In genomic region chr1:89235296-89235695, GRCm38 (mm10) we compare ENCODE assay signal across 9 mouse cellular contexts.
A peak's percentile ranks its signal among the peaks of the same experiment; 100 is the strongest.
DNase-seq lines count a peak whose midpoint lies in the region; ATAC-seq and TF ChIP-seq lines count a peak whose summit lies in the region.
"Had no signal": no experiment of that assay in that cellular context is flagged by ENCODE, and none has a peak within 500 bp of the region (broad histone marks: within the 10 kb centered on the region; RNA-seq: fewer than 3 reads in every experiment).

No protein-coding gene starts in this region.

- no peak overlapping the region for H3K4me3 ChIP-seq in heart, embryonic 10.5 days
- no peak overlapping the region for H3K4me3 ChIP-seq in kidney, postnatal 0 days (replicated peaks; ENCODE audit: low read depth, low read length)
- H3K4me3 ChIP-seq in limb, embryonic 13.5 days = no peak overlapping the region
- no peak overlapping the region for H3K4me3 ChIP-seq in neural tube, embryonic 12.5 days
- H3K4me3 ChIP-seq: limb, embryonic 15.5 days had no signal

- no peak overlapping the region for H3K27ac ChIP-seq in heart, embryonic 10.5 days
- no peak overlapping the region for H3K27ac ChIP-seq in kidney, postnatal 0 days
- no peak overlapping the region for H3K27ac ChIP-seq in limb, embryonic 13.5 days
- no peak overlapping the region for H3K27ac ChIP-seq in neural tube, embryonic 12.5 days
- H3K27ac ChIP-seq: limb, embryonic 15.5 days had no signal

- H3K9me3 ChIP-seq in heart, embryonic 10.5 days = no peaks in the 10 kb centered on the region
- no peaks in the 10 kb centered on the region for H3K9me3 ChIP-seq in kidney, postnatal 0 days (replicated peaks; ENCODE audit: low read length)
- no peaks in the 10 kb centered on the region for H3K9me3 ChIP-seq in limb, embryonic 13.5 days
- H3K9me3 ChIP-seq in neural tube, embryonic 12.5 days = no peaks in the 10 kb centered on the region
- H3K9me3 ChIP-seq: limb, embryonic 15.5 days had no signal

- H3K4me2 ChIP-seq in kidney, postnatal 0 days (ENCODE audit: low read length) = no peak overlapping the region
- no peak overlapping the region for H3K4me2 ChIP-seq in limb, embryonic 13.5 days (replicated peaks)
- H3K4me2 ChIP-seq in neural tube, embryonic 12.5 days (replicated peaks) = no peak overlapping the region
- H3K4me2 ChIP-seq: limb, embryonic 15.5 days had no signal

- peak; percentile 77 for TF ChIP-seq CTCF in kidney, postnatal 0 days (IDR thresholded peaks at IDR 0.05; ENCODE audit: low read depth)

- 52% methylated on average over 3 of the region's 3 CpGs for WGBS in heart, embryonic 10.5 days
- 36% methylated on average over 3 of the region's 3 CpGs for WGBS in kidney, postnatal 0 days
- WGBS in limb, embryonic 13.5 days = 63% methylated on average over 3 of the region's 3 CpGs
- WGBS in neural tube, embryonic 12.5 days = 63% methylated on average over 3 of the region's 3 CpGs

- H3K36me3 ChIP-seq in heart, embryonic 10.5 days = no peaks in the 10 kb centered on the region
- no peaks in the 10 kb centered on the region for H3K36me3 ChIP-seq in kidney, postnatal 0 days (ENCODE audit: insufficient read depth, low read length)
- no peaks in the 10 kb centered on the region for H3K36me3 ChIP-seq in limb, embryonic 13.5 days
- no peaks in the 10 kb centered on the region for H3K36me3 ChIP-seq in neural tube, embryonic 12.5 days
- H3K36me3 ChIP-seq: limb, embryonic 15.5 days had no signal

- peaks cover 10% of the 10 kb centered on the region; the same call in 1 of the 2 replicates for H3K27me3 ChIP-seq in heart, embryonic 10.5 days (ENCODE audit: insufficient read depth, poor library complexity, severe bottlenecking)
- H3K27me3 ChIP-seq in kidney, postnatal 0 days (ENCODE audit: insufficient read depth, low read length) = no peaks in the 10 kb centered on the region
- H3K27me3 ChIP-seq in limb, embryonic 13.5 days = no peaks in the 10 kb centered on the region
- H3K27me3 ChIP-seq in neural tube, embryonic 12.5 days (replicated peaks) = no peaks in the 10 kb centered on the region

- DNase-seq in spleen, postnatal 36 days (ENCODE audit: low spot score in 2 of 2) = peak; percentile 19 to 27
- no peak for DNase-seq in spleen, postnatal 14 days (ENCODE audit: low spot score in 2 of 2)
- peak; percentile 69 for DNase-seq in embryo, embryonic 9.5 days (ENCODE audit: extremely low spot score)
- peak; percentile 86 for DNase-seq in heart, embryonic 10.5 days (ENCODE audit: low spot score)
- peak; percentile 93 for DNase-seq in kidney, postnatal 0 days (ENCODE audit: low spot score)
- no peak for DNase-seq in spleen, adult 18-20 months

- H3K4me1 ChIP-seq in heart, embryonic 10.5 days = 0 out of 2 replicates have a peak, but pooled peaks cover 5% of the 10 kb centered on the region
- no peaks in the 10 kb centered on the region for H3K4me1 ChIP-seq in kidney, postnatal 0 days (replicated peaks; ENCODE audit: insufficient read depth, low read length)
- H3K4me1 ChIP-seq in limb, embryonic 13.5 days = peaks cover 19% of the 10 kb centered on the region
- peaks cover 14% of the 10 kb centered on the region; the same call in 1 of the 2 replicates for H3K4me1 ChIP-seq in neural tube, embryonic 12.5 days

- no peak overlapping the region for H3K9ac ChIP-seq in kidney, postnatal 0 days (ENCODE audit: low read depth, low read length)
- no peak overlapping the region for H3K9ac ChIP-seq in limb, embryonic 13.5 days
- H3K9ac ChIP-seq in neural tube, embryonic 12.5 days = no peak overlapping the region
- H3K9ac ChIP-seq: limb, embryonic 15.5 days had no signal

- peak; percentile 36; the same call in 1 of the 2 replicates for ATAC-seq in kidney, postnatal 0 days (replicated peaks; ENCODE audit: low FRiP score, low read depth)
- ATAC-seq in limb, embryonic 13.5 days (ENCODE audit: low FRiP score, low read depth) = peak; percentile 66; the same call in 1 of the 2 replicates
- ATAC-seq in neural tube, embryonic 12.5 days (ENCODE audit: low FRiP score, low read depth) = 0 out of 2 replicates have a peak, but pooled peaks have one; percentile 44

Comparison
In these comparisons a context has a peak if more than half of its experiments do, and no peak if none do; other contexts are left out.
1. DNase-seq: peak in spleen, postnatal 36 days (2 of 2), embryo, embryonic 9.5 days (single experiment), heart, embryonic 10.5 days (single experiment) and kidney, postnatal 0 days (single experiment); none in spleen, postnatal 14 days (0 of 2) and spleen, adult 18-20 months (0 of 2).
2. Peak in every context shown above with its lines, with median percentiles within 50 percentile points of each other: ATAC-seq.